Mouse (Mus musculus) liver, embryonic 14.5 days (tissue): ENCODE measurements around the gene Acox2. TPM values are rescaled to one million over a fixed set of nuclear protein-coding genes. Genes with fewer than 3 reads are reported as not detected.

Experiments
- ATAC-seq: fragments of 200-750 bp; cut with Nextera tagmentation; 2 replicates; pipeline ENCODE4 v1.8.0; 2017; ENCODE audit warnings: moderate number of reproducible peaks, mild to moderate bottlenecking, moderate library complexity; ENCODE audit not compliant: insufficient read depth
- DNase-seq, 3 experiments: peaks; one replicate each; pipeline ENCODE4 v3.0.0-alpha.2; 2012 to 2013; ENCODE audit warnings: low read depth in 3 of 3, low spot score in 3 of 3
- H3K27ac ChIP-seq: fragments of 300-500 bp; sonication (generic); 2 replicates; pipeline ENCODE4 v1.5.1; 2014; ENCODE audit warnings: moderate library complexity, mild to moderate bottlenecking, control low read depth, inconsistent platforms
- H3K27me3 ChIP-seq: fragments of 300-500 bp; sonication (generic); 2 replicates; pipeline ENCODE4 v1.6.1; 2014; ENCODE audit warnings: mild to moderate bottlenecking, low read length, moderate library complexity; ENCODE audit not compliant: control insufficient read depth, insufficient read depth
- H3K36me3 ChIP-seq: fragments of 300-500 bp; sonication (generic); replicated peaks from 2 replicates; pipeline ENCODE4 v1.6.1; 2014; ENCODE audit warnings: low read depth; ENCODE audit not compliant: control insufficient read depth, insufficient read depth
- H3K4me1 ChIP-seq, 2 experiments: fragments of 200-500 bp in 1 of 2; fragments of 300-500 bp in 1 of 2; sonication (generic) in 1 of 2; replicated peaks; 2 replicates each; pipeline ENCODE4 v1.6.1; 2012 to 2014; ENCODE audit warnings: antibody characterized with exemption in 1 of 2, inconsistent platforms in 1 of 2, low read length in 1 of 2; ENCODE audit not compliant: control insufficient read depth in 2 of 2, insufficient read depth in 2 of 2
- H3K4me2 ChIP-seq: fragments of 300-500 bp; sonication (generic); 2 replicates; pipeline ENCODE4 v1.6.1; 2014; ENCODE audit warnings: low read depth, mild to moderate bottlenecking, control low read depth, moderate library complexity
- H3K4me3 ChIP-seq, 2 experiments: fragments of 200-500 bp in 1 of 2; fragments of 300-500 bp in 1 of 2; sonication (generic) in 1 of 2; 2 replicates each; pipeline ENCODE4 v1.5.1; 2012 to 2014; ENCODE audit warnings: low read depth in 2 of 2, low read length in 2 of 2, mild to moderate bottlenecking in 2 of 2, control low read depth in 1 of 2, inconsistent platforms in 1 of 2, moderate library complexity in 1 of 2; ENCODE audit not compliant: insufficient read depth in 1 of 2
- H3K9ac ChIP-seq: fragments of 300-500 bp; sonication (generic); replicated peaks from 2 replicates; pipeline ENCODE4 v1.6.1; 2014; ENCODE audit warnings: mild to moderate bottlenecking, control low read depth, moderate library complexity
- H3K9me3 ChIP-seq: fragments of 300-500 bp; sonication (generic); 2 replicates; pipeline ENCODE4 v1.6.1; 2016; ENCODE audit warnings: low read length, mixed read lengths; ENCODE audit not compliant: control insufficient read depth
- CTCF ChIP-seq: IDR thresholded peaks from 2 replicates; pipeline ENCODE4 v1.5.1; 2016; ENCODE audit warnings: antibody characterized with exemption, low read depth, control low read depth
- EP300 ChIP-seq: IDR thresholded peaks from 2 replicates; pipeline ENCODE4 v1.6.1; 2016; ENCODE audit warnings: antibody characterized with exemption, low read depth
- WGBS: fragments of 180-500 bp; shearing (Covaris S2); extraction: QIAGEN DNeasy Blood & Tissue Kit; methylation state at CpG from one replicate; pipeline ENCODE4 v1.1.7; 2014; ENCODE audit not compliant: insufficient replicate concordance; 5-methylcytosine and 5-hydroxymethylcytosine counted together
- polyA plus RNA-seq, 2 experiments: library from polyadenylated mRNA; depleted of rRNA in 1 of 2; stranded (reverse) in 1 of 2; unstranded in 1 of 2; fragments of >200 nt; fragmentation: Nextera tagmentation in 1 of 2; extraction: Ambion mirVana in 1 of 2; gene quantifications; 2 replicates each; pipeline versions ENCODE4 v1.2.1 to v1.2.3; 2012 to 2014

Acox2 gene
- polyA plus RNA-seq, 2 experiments, result 18.3 to 25.0 TPM

DNA sequence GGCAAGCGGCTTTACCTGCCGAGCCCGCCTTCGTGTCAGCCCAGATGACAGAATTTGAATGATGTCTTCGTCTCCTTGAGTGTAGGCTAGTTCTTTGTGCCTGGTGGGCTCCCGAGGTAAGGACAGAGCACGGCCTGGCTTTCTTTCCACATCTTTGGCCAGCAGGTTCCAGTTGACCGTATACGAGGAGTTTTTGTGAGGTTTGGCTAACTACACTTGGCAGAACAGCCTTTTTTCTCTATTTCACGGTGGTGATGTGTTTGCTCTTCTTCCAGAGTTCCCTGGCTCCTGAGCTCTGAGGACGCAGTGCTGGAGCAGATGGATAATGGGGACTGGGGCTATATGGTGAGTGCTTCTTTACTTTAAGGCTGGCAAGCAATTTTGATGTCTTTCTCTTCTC lies 39.3 kb downstream of the Acox2 start:
- H3K27me3 ChIP-seq, result no peaks in the 10 kb centered on the region
- H3K4me1 ChIP-seq, result peaks cover 21 to 24% of the 10 kb centered on the region in 2 experiments
- no peak for ATAC-seq
- H3K36me3 ChIP-seq, result no peaks in the 10 kb centered on the region
- WGBS, result 81% methylated on average over 11 of the region's 11 CpGs
- no peak overlapping the region for H3K4me3 ChIP-seq
- H3K27ac ChIP-seq, result no peak overlapping the region
- H3K9ac ChIP-seq, result no peak overlapping the region
- TF ChIP-seq EP300 (no peak), CTCF (no peak)
- H3K4me2 ChIP-seq, result no peak overlapping the region
- DNase-seq, result no peak
- no peaks in the 10 kb centered on the region for H3K9me3 ChIP-seq

DNA sequence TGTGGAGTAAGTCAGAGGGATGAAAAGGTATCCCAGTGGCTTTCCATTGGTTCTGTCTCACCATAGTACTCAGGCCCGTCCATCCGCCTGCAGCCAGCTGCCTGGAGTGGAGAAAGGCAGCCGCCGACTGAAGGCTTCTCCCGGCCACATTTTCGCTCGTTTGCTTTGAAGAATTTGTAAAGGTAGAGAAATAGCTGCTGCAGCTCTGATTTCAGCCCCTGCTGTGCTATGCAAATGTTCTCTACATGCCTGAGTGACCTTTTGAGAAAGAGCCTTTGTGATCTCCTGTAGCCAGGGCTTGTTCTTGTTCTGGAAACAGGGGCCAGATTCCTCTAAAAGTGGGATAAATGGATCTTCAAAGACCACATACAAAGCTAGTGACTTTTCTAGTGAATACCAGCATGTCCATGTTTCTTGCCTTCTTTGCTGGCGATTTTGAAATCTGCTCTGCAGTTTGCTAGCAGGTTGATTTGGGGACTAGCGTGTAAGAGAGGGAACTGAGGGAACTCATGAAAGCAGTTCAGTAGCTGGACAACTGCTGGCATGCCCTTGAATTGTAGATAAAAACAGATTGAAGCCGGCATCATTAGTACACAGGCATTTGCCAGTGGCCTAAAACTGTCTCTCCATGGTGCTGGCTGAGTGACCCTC lies 40.3 kb downstream of the Acox2 start:
- H3K27ac ChIP-seq, result no peak overlapping the region
- no peaks in the 10 kb centered on the region for H3K36me3 ChIP-seq
- H3K4me1 ChIP-seq, result peaks cover 18 to 20% of the 10 kb centered on the region in 2 experiments
- 67% methylated on average over 10 of the region's 10 CpGs for WGBS
- H3K4me2 ChIP-seq, result no peak overlapping the region
- DNase-seq (no peak), ATAC-seq (no peak)
- no peaks in the 10 kb centered on the region for H3K27me3 ChIP-seq
- H3K9ac ChIP-seq, result no peak overlapping the region
- TF ChIP-seq CTCF, result no peak
- no peak for TF ChIP-seq EP300
- H3K4me3 ChIP-seq, result no peak overlapping the region
- H3K9me3 ChIP-seq, result no peaks in the 10 kb centered on the region

DNA sequence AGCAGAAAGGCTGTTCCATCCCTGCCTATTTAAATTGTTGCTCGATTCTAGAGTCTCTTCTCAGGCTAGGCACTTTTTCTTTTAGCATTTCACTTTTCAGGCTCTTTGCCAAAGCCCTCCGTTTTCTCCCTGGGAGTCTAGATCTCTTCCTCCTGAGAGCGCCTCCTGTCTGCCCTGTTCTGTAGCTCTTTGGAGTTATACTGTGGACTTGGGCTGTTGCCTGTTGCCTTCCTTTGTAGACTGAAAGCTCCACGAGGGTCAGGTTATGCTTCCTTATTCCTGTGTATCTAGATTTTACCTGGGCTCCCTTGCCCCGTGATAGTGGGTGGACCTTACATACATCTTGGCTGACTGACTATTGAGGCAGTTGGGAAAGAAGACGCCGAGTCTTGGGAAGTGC lies 40.9 kb downstream of the Acox2 start:
- Histone ChIP-seq H3K4me1 (peaks cover 14 to 16% of the 10 kb centered on the region in 2 experiments), H3K9ac (no peak overlapping the region), H3K36me3 (no peaks in the 10 kb centered on the region), H3K27me3 (no peaks in the 10 kb centered on the region), H3K27ac (no peak overlapping the region), H3K9me3 (no peaks in the 10 kb centered on the region), H3K4me2 (no peak overlapping the region), H3K4me3 (no peak overlapping the region)
- DNase-seq (no peak), ATAC-seq (no peak)
- 64% methylated on average over 7 of the region's 7 CpGs for WGBS
- TF ChIP-seq CTCF (no peak), EP300 (no peak)

DNA sequence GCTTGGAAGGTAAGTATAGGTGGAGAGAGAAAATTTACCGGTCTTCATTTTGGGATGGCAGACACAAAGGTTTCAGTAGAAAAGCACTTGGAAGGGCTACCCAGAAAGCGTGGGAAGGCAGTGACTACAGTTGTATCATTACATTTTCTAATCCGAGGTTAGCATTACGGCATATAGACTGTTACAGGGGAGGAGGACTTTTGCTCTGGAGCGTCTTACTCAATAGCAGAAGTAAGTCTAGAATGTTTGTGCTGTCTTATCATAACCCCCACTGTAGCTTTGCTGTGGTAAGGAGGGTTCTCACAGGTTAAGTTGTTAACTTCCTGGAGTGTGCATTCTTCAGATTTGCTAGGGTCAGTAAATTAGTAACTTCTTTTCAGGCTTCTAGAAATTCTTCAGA lies 43.1 kb downstream of the Acox2 start:
- TF ChIP-seq EP300 (no peak), CTCF (no peak)
- Histone ChIP-seq H3K9ac (no peak overlapping the region), H3K27ac (no peak overlapping the region), H3K27me3 (no peaks in the 10 kb centered on the region), H3K36me3 (no peaks in the 10 kb centered on the region), H3K4me1 (peaks cover 13 to 14% of the 10 kb centered on the region in 2 experiments), H3K4me3 (no peak overlapping the region), H3K4me2 (peak overlapping the region; percentile 99), H3K9me3 (no peaks in the 10 kb centered on the region)
- WGBS, result 44% methylated on average over 5 of the region's 5 CpGs
- DNase-seq (peak in 1 of 3 experiments; percentile 14), ATAC-seq (no peak)

DNA sequence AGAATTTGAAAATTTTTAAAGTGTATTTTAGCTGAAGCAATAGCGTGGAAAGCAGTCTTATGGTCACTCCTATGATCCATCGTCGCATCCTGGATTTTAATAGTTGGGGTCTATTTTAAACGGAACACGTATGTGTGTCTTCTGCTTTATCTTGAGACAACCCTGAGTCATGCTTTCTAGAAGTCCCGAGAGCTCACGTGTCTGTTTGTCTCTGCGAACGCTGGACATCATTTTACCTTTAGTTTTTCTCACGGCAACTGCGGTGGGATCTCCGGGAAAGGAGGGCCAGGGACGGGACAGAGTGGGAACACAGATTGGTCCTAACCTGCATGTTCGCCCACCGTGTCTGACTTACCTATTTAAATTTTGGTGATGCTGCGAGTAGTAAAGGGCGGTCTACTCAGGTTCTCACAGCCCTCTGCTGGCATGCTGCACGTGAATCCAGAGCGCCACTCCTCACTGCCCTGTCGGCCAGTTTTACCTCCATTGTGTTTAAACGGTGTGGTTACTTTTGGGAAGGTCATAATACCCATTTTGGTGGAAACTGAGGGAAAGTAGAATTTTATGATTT lies 43.9 kb downstream of the Acox2 start:
- no peak overlapping the region for H3K27ac ChIP-seq
- TF ChIP-seq EP300, result no peak
- TF ChIP-seq CTCF, result peak; percentile 19; the same call in 1 of the 2 replicates

More for the DNA sequence above, 43.9 kb downstream of the Acox2 start:
- Histone ChIP-seq H3K4me3 (peak overlapping the region; percentile 46 to 83), H3K27me3 (no peaks in the 10 kb centered on the region), H3K4me1 (peaks cover 10 to 11% of the 10 kb centered on the region in 2 experiments), H3K9me3 (no peaks in the 10 kb centered on the region), H3K36me3 (no peaks in the 10 kb centered on the region), H3K4me2 (peak overlapping the region; percentile 99), H3K9ac (peak overlapping the region; percentile 94)
- ATAC-seq (no peak), DNase-seq (peak in 1 of 3 experiments; percentile 11)
- WGBS, result 16% methylated on average over 21 of the region's 21 CpGs
